Mouse (Mus musculus) gonadal fat pad, adult 2 months (tissue): ENCODE data around the gene Ankrd44. TPM values are rescaled to one million over a fixed set of nuclear protein-coding genes. Genes with fewer than 3 reads are reported as not detected.

Source experiments
- DNase-seq: peaks from one replicate; pipeline ENCODE4 v3.0.0-alpha.2; 2012; ENCODE audit warnings: low read depth
- polyA plus RNA-seq: library from polyadenylated mRNA; depleted of rRNA; stranded (reverse); fragments of >200 nt; gene quantifications from 2 replicates; pipeline ENCODE4 v1.2.3, GENCODE M21; 2012; rRNA removed

Gene Ankrd44
- polyA plus RNA-seq, 1 experiment: 18.6 TPM

- no peak for DNase-seq
Observed at GRCm38 (mm10) chr1:54637340-54637739, 288.8 kb downstream of the Ankrd44 start.

GRCm38 (mm10) chr1:54629106-54629505 is 297.1 kb downstream of the Ankrd44 start:
- DNase-seq: no peak

- peak; percentile 65 for DNase-seq
Observed at GRCm38 (mm10) chr1:54614963-54615362, 311.2 kb downstream of the Ankrd44 start.

GRCm38 (mm10) chr1:54612344-54612743 is 313.8 kb downstream of the Ankrd44 start:
- no peak for DNase-seq

GRCm38 (mm10) chr1:54611891-54612290 is 314.3 kb downstream of the Ankrd44 start:
- DNase-seq: peak; percentile 52

GRCm38 (mm10) chr1:54606936-54607335 is 319.3 kb downstream of the Ankrd44 start:
- no peak for DNase-seq

GRCm38 (mm10) chr1:54601692-54602091 is 324.5 kb downstream of the Ankrd44 start:
- no peak for DNase-seq

GRCm38 (mm10) chr1:54600275-54600674 is 325.9 kb downstream of the Ankrd44 start:
- no peak for DNase-seq

GRCm38 (mm10) chr1:54597594-54598217 is 328.5 kb downstream of the Ankrd44 start:
- no peak for DNase-seq

GRCm38 (mm10) chr1:54596151-54596550 is 330.0 kb downstream of the Ankrd44 start:
- DNase-seq: no peak

Other genes starting within 250 kb of the Ankrd44 start
- gene Sf3b1, start 101.1 kb upstream of the Ankrd44 start, polyA plus RNA-seq: 51.0 and 53.3 TPM in 2 replicates
- gene Coq10b, start 126.4 kb upstream of the Ankrd44 start, polyA plus RNA-seq: 12.2 and 13.7 TPM in 2 replicates
- gene Hspe1, start 161.7 kb upstream of the Ankrd44 start, polyA plus RNA-seq: 23.7 and 29.1 TPM in 2 replicates
- gene Hspd1, start 161.9 kb upstream of the Ankrd44 start, polyA plus RNA-seq: 35.0 and 39.5 TPM in 2 replicates
- 11.7 and 12.5 TPM in 2 replicates for gene Mob4, start 204.8 kb upstream of the Ankrd44 start, polyA plus RNA-seq